Mouse (Mus musculus) forebrain, embryonic 15.5 days (tissue): ENCODE data around the gene Tbc1d21. TPM values are rescaled to one million over a fixed set of nuclear protein-coding genes. Genes with fewer than 3 reads are reported as not detected.

ENCODE experiments used
- ATAC-seq: fragments of 200-750 bp; cut with Nextera tagmentation; replicated peaks from 2 replicates; pipeline ENCODE4 v1.8.0; 2017; ENCODE audit warnings: mild to moderate bottlenecking, moderate TSS enrichment, moderate library complexity
- H3K27ac ChIP-seq: fragments of 300-500 bp; sonication (generic); replicated peaks from 2 replicates; pipeline ENCODE4 v1.5.1; 2015; ENCODE audit warnings: mild to moderate bottlenecking, inconsistent platforms
- H3K27me3 ChIP-seq: fragments of 300-500 bp; sonication (generic); 2 replicates; pipeline ENCODE4 v1.6.1; 2015; ENCODE audit warnings: inconsistent platforms
- H3K36me3 ChIP-seq: fragments of 300-500 bp; sonication (generic); 2 replicates; pipeline ENCODE4 v1.6.1; 2015; ENCODE audit warnings: mild to moderate bottlenecking, inconsistent platforms
- H3K4me1 ChIP-seq: fragments of 300-500 bp; sonication (generic); 2 replicates; pipeline ENCODE4 v1.6.1; 2015; ENCODE audit warnings: inconsistent platforms
- H3K4me2 ChIP-seq: fragments of 300-500 bp; sonication (generic); replicated peaks from 2 replicates; pipeline ENCODE4 v1.6.1; 2015; ENCODE audit warnings: mild to moderate bottlenecking, inconsistent platforms
- H3K4me3 ChIP-seq: fragments of 300-500 bp; sonication (generic); 2 replicates; pipeline ENCODE4 v1.5.1; 2015; ENCODE audit warnings: mild to moderate bottlenecking, inconsistent platforms
- H3K9ac ChIP-seq: fragments of 300-500 bp; sonication (generic); replicated peaks from 2 replicates; pipeline ENCODE4 v1.6.1; 2015; ENCODE audit warnings: mild to moderate bottlenecking, inconsistent platforms
- H3K9me3 ChIP-seq: fragments of 300-500 bp; sonication (generic); 2 replicates; pipeline ENCODE4 v1.6.1; 2016; ENCODE audit warnings: inconsistent platforms
- WGBS: fragments of 180-500 bp; shearing (Covaris S2); methylation state at CpG from one replicate; pipeline ENCODE4 v1.1.7; 2015; ENCODE audit warnings: mixed read lengths; 5-methylcytosine and 5-hydroxymethylcytosine counted together
- polyA plus RNA-seq: library from polyadenylated mRNA; unstranded; fragments of >200 nt; fragmentation: Nextera tagmentation; extraction: Ambion mirVana; gene quantifications from 2 replicates; pipeline ENCODE4 v1.2.1, GENCODE M21; 2015

Tbc1d21 gene
- polyA plus RNA-seq, 1 experiment from 2014 or later = not detected

DNA sequence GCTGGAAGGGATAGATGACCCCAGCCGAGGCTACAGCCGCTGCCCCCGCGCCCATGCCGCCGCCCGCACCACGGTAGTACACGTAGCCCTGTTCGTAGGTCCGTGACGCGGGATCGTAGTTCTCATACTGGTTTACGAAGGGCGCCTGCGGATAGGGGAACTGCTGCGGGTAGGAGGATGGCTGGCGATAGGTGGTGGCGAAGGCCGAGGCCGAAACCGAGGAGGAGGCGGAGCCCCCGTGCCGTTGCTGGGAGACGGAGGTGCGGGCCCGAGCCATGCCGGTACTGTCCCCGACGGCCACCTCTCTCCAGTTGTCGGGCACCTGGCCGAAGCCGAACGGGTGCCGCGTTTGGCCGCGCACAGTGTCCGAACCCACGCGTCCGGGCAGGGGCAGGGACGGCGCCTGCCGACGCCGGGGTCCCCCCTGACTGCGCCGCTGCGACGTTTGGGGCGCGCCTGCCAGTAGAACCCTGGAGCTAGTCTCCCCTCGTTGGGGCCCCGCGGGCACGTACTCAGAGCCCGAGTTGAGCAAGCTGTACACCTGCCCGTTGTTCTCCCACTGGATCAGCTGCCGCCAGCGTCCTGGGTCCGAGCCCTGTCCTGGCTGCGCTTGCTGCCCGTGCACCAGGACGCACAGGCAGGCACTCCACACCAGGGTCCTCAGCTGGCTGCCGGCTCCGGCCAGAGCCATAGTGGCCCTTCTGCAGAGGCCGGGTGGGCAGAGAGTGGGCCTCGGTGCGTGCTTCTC is 57.9 kb downstream of the Tbc1d21 start:
- H3K27me3 ChIP-seq = peaks cover 19% of the 10 kb centered on the region
- H3K4me2 ChIP-seq = peak overlapping the region; percentile 71
- H3K36me3 ChIP-seq = no peaks in the 10 kb centered on the region
- peak overlapping the region; percentile 44 for H3K9ac ChIP-seq
- H3K27ac ChIP-seq = peak overlapping the region; percentile 68
- peak overlapping the region; percentile 44 for H3K4me3 ChIP-seq
- H3K9me3 ChIP-seq = no peaks in the 10 kb centered on the region
- WGBS = 2% methylated on average over 72 of the region's 72 CpGs
- 0 out of 2 replicates have a peak, but pooled peaks have one; percentile 8 for ATAC-seq
- peaks cover 58% of the 10 kb centered on the region for H3K4me1 ChIP-seq

DNA sequence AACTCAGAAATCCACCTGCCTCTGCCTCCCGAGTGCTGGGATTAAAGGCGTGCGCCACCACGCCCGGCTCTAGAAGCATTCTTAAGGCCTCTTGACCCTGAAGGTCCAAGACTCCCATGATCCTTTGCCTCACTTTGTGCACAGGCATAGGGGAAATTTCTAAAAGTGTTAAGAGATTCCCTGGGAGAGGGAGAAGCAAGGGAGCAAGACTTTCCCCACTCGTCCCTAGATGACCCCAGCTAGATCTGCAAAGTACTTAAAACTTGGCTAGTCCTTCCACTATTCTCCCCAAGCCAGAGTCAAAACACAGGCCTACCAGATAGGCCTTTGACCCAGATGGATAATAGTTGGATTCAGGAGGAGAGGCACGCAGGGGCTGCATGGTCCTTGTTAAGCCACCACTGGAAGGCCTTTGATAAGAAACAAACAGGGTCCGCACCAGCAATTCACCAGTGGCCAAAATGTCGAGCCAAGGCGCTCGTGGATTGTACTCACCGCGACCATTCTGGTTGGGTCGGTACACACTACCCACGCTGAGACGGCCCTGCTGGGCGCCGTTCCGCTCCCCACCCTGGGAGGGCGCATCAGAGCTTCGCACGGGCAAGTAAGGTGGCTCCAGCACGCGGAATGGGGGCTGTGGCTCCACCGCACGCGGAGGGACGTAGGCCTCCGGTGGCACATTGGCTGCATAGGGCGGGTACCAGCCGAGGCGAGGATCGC is 58.9 kb downstream of the Tbc1d21 start:
- H3K9ac ChIP-seq = no peak overlapping the region; the same call in 1 of the 2 replicates
- H3K4me1 ChIP-seq = peaks cover 59% of the 10 kb centered on the region
- peak overlapping the region; percentile 44 for H3K4me3 ChIP-seq
- no peaks in the 10 kb centered on the region for H3K36me3 ChIP-seq
- no peak for ATAC-seq
- H3K27ac ChIP-seq = no peak overlapping the region
- H3K9me3 ChIP-seq = no peaks in the 10 kb centered on the region
- peak overlapping the region; percentile 71 for H3K4me2 ChIP-seq
- 61% methylated on average over 33 of the region's 33 CpGs for WGBS
- peaks cover 19% of the 10 kb centered on the region for H3K27me3 ChIP-seq

DNA sequence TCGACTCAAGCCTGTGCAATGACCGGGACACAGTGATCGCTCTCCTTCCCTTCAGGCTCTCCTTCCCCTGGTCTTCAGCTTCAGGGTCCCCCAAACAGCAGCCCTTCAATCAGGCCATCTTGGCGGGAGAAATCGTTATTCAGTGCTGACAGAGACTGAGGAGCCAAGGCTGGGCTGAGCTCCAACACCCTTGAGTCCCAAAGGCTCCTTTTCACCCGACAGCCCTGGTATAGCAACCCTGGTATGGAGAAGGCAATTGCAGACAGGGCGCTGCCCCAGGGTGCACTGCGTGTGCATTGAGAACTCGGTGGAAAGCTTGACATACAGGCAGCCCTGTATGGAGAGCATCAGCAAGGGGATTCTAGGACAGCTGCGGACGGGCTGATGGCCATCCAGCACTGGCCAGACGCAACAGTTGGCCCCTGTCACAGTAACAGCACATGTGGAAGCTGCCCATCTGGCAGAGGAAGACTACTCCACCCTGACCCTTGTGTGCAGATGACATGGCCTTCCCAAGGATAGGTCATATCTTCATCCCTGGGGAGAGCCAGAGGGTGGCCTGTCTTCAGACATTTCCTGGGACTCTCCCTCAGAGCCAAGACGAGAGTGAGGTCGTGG is 60.1 kb downstream of the Tbc1d21 start:
- Histone ChIP-seq H3K9me3 (no peaks in the 10 kb centered on the region), H3K4me2 (peak overlapping the region; percentile 4; the same call in 1 of the 2 replicates), H3K27me3 (peaks cover 19% of the 10 kb centered on the region), H3K27ac (no peak overlapping the region), H3K36me3 (no peaks in the 10 kb centered on the region), H3K4me1 (peaks cover 51% of the 10 kb centered on the region), H3K4me3 (no peak overlapping the region), H3K9ac (no peak overlapping the region)
- no peak for ATAC-seq
- WGBS = 71% methylated on average over 14 of the region's 14 CpGs

Other genes starting within 250 kb of the Tbc1d21 start
- 15.1 and 16.9 TPM in 2 replicates for gene Islr, start 166.1 kb downstream of the Tbc1d21 start, polyA plus RNA-seq
- gene Islr2, start 166.1 kb downstream of the Tbc1d21 start, polyA plus RNA-seq = 83.3 and 83.4 TPM in 2 replicates
- 7.5 and 8.8 TPM in 2 replicates for gene Pml, start 120.7 kb downstream of the Tbc1d21 start, polyA plus RNA-seq
- gene Stoml1, start 117.3 kb downstream of the Tbc1d21 start, polyA plus RNA-seq = 107 and 109 TPM in 2 replicates
- gene Loxl1, start 57.3 kb downstream of the Tbc1d21 start, polyA plus RNA-seq = 13.9 and 14.3 TPM in 2 replicates
- gene Insyn1, start 118.1 kb upstream of the Tbc1d21 start, polyA plus RNA-seq = 6.7 and 7.7 TPM in 2 replicates
- gene Cd276, start 185.0 kb upstream of the Tbc1d21 start, polyA plus RNA-seq = 30.9 and 31.0 TPM in 2 replicates
- gene Nptn, start 211.8 kb upstream of the Tbc1d21 start, polyA plus RNA-seq = 127 and 145 TPM in 2 replicates